Mouse (Mus musculus) intestine, postnatal 0 days (tissue): ENCODE results near the gene Lrfn2. TPM values are rescaled to one million over a fixed set of nuclear protein-coding genes. Genes with fewer than 3 reads are reported as not detected.

ENCODE experiments used
- ATAC-seq: fragments of 200-750 bp; cut with Nextera tagmentation; 2 replicates; pipeline ENCODE4 v1.8.0; 2017; ENCODE audit warnings: mild to moderate bottlenecking, moderate TSS enrichment, moderate library complexity
- H3K27ac ChIP-seq: fragments of 300-500 bp; sonication (generic); 2 replicates; pipeline ENCODE4 v1.5.1; 2014; ENCODE audit warnings: mild to moderate bottlenecking, low read depth, low read length, moderate library complexity
- H3K27me3 ChIP-seq: fragments of 300-500 bp; sonication (generic); replicated peaks from 2 replicates; pipeline ENCODE4 v1.6.1; 2014; ENCODE audit warnings: low read length, mixed read lengths; ENCODE audit not compliant: control insufficient read depth, insufficient read depth
- H3K36me3 ChIP-seq: fragments of 300-500 bp; sonication (generic); 2 replicates; pipeline ENCODE4 v1.6.1; 2014; ENCODE audit warnings: mild to moderate bottlenecking, moderate library complexity; ENCODE audit not compliant: control insufficient read depth, insufficient read depth
- H3K4me1 ChIP-seq: fragments of 300-500 bp; sonication (generic); replicated peaks from 2 replicates; pipeline ENCODE4 v1.6.1; 2014; ENCODE audit warnings: antibody characterized with exemption, low read length, mixed read lengths; ENCODE audit not compliant: control insufficient read depth, insufficient read depth
- H3K4me2 ChIP-seq: fragments of 300-500 bp; sonication (generic); replicated peaks from 2 replicates; pipeline ENCODE4 v1.6.1; 2014; ENCODE audit warnings: low read depth, mild to moderate bottlenecking, moderate library complexity
- H3K4me3 ChIP-seq: fragments of 300-500 bp; sonication (generic); 2 replicates; pipeline ENCODE4 v1.5.1; 2014; ENCODE audit warnings: low read depth, low read length
- H3K9ac ChIP-seq: fragments of 300-500 bp; sonication (generic); 2 replicates; pipeline ENCODE4 v1.6.1; 2014; ENCODE audit warnings: mild to moderate bottlenecking, low read depth, low read length
- H3K9me3 ChIP-seq: fragments of 300-500 bp; sonication (generic); 2 replicates; pipeline ENCODE4 v1.6.1; 2016; ENCODE audit warnings: mixed run types; ENCODE audit not compliant: control insufficient read depth
- CTCF ChIP-seq: sonication (generic); IDR thresholded peaks from 2 replicates; pipeline ENCODE4 v1.5.1; 2016; ENCODE audit warnings: low read depth, mild to moderate bottlenecking, control low read depth, antibody characterized with exemption, moderate library complexity
- WGBS: fragments of 180-500 bp; shearing (Covaris S2); extraction: QIAGEN DNeasy Blood & Tissue Kit; methylation state at CpG from one replicate; pipeline ENCODE4 v1.1.7; 2014; 5-methylcytosine and 5-hydroxymethylcytosine counted together
- polyA plus RNA-seq: library from polyadenylated mRNA; unstranded; fragments of >200 nt; fragmentation: Nextera tagmentation; extraction: Ambion mirVana; gene quantifications from 2 replicates; pipeline ENCODE4 v1.2.1, GENCODE M21; 2015

Gene Lrfn2
- polyA plus RNA-seq, 1 experiment from 2014 or later, result 0.20 TPM

GRCm38 (mm10) chr17:48960161-48960698 is 28.1 kb downstream of the Lrfn2 start:
- Histone ChIP-seq H3K9me3 (no peaks in the 10 kb centered on the region), H3K4me3 (peak overlapping the region; percentile 5; the same call in 1 of the 2 replicates), H3K9ac (no peak overlapping the region), H3K27me3 (no peaks in the 10 kb centered on the region), H3K4me2 (peak overlapping the region; percentile 55), H3K36me3 (no peaks in the 10 kb centered on the region), H3K4me1 (0 out of 2 replicates have a peak, but pooled peaks cover 5% of the 10 kb centered on the region), H3K27ac (no peak overlapping the region)
- WGBS, result under 1% methylated on average over 16 of the region's 16 CpGs
- ATAC-seq, result 0 out of 2 replicates have a peak, but pooled peaks have one; percentile 16
- no peak for TF ChIP-seq CTCF

GRCm38 (mm10) chr17:48962646-48963045 is 30.5 kb downstream of the Lrfn2 start:
- TF ChIP-seq CTCF, result no peak
- Histone ChIP-seq H3K4me1 (0 out of 2 replicates have a peak, but pooled peaks cover 5% of the 10 kb centered on the region), H3K9me3 (no peaks in the 10 kb centered on the region), H3K9ac (no peak overlapping the region), H3K27me3 (no peaks in the 10 kb centered on the region), H3K27ac (no peak overlapping the region), H3K4me2 (no peak overlapping the region), H3K36me3 (no peaks in the 10 kb centered on the region), H3K4me3 (no peak overlapping the region)
- 43% methylated on average over 3 of the region's 3 CpGs for WGBS
- no peak for ATAC-seq

GRCm38 (mm10) chr17:48963740-48964139 is 31.6 kb downstream of the Lrfn2 start:
- Histone ChIP-seq H3K36me3 (no peaks in the 10 kb centered on the region), H3K9me3 (no peaks in the 10 kb centered on the region), H3K27me3 (no peaks in the 10 kb centered on the region), H3K4me3 (no peak overlapping the region), H3K27ac (no peak overlapping the region), H3K4me1 (0 out of 2 replicates have a peak, but pooled peaks cover 5% of the 10 kb centered on the region), H3K4me2 (no peak overlapping the region), H3K9ac (no peak overlapping the region)
- WGBS, result 79% methylated on average over 9 of the region's 9 CpGs
- no peak for ATAC-seq
- TF ChIP-seq CTCF, result no peak

GRCm38 (mm10) chr17:48968304-48968703 is 36.1 kb downstream of the Lrfn2 start:
- Histone ChIP-seq H3K9me3 (no peaks in the 10 kb centered on the region), H3K4me2 (no peak overlapping the region), H3K9ac (no peak overlapping the region), H3K27me3 (no peaks in the 10 kb centered on the region), H3K36me3 (no peaks in the 10 kb centered on the region), H3K27ac (no peak overlapping the region), H3K4me1 (no peaks in the 10 kb centered on the region), H3K4me3 (no peak overlapping the region)
- ATAC-seq, result no peak
- no peak for TF ChIP-seq CTCF
- WGBS, result 84% methylated on average over 13 of the region's 13 CpGs

GRCm38 (mm10) chr17:48971296-48971695 is 39.1 kb downstream of the Lrfn2 start:
- no peak for TF ChIP-seq CTCF
- Histone ChIP-seq H3K27me3 (no peaks in the 10 kb centered on the region), H3K9me3 (no peaks in the 10 kb centered on the region), H3K36me3 (no peaks in the 10 kb centered on the region), H3K4me2 (no peak overlapping the region), H3K27ac (no peak overlapping the region), H3K9ac (no peak overlapping the region), H3K4me1 (no peaks in the 10 kb centered on the region), H3K4me3 (no peak overlapping the region)
- WGBS, result 43% methylated on average over 10 of the region's 10 CpGs
- ATAC-seq, result no peak

GRCm38 (mm10) chr17:48972866-48973265 is 40.7 kb downstream of the Lrfn2 start:
- ATAC-seq, result no peak
- no peak for TF ChIP-seq CTCF
- 62% methylated on average over 6 of the region's 6 CpGs for WGBS

More at GRCm38 (mm10) chr17:48972866-48973265, 40.7 kb downstream of the Lrfn2 start:
- no peak overlapping the region for H3K4me2 ChIP-seq
- no peaks in the 10 kb centered on the region for H3K9me3 ChIP-seq
- H3K27ac ChIP-seq, result no peak overlapping the region
- no peak overlapping the region for H3K4me3 ChIP-seq
- H3K9ac ChIP-seq, result no peak overlapping the region
- no peaks in the 10 kb centered on the region for H3K36me3 ChIP-seq
- no peaks in the 10 kb centered on the region for H3K4me1 ChIP-seq
- H3K27me3 ChIP-seq, result no peaks in the 10 kb centered on the region
